Mouse (Mus musculus): ENCODE results near the gene Camk2b.

Camk2b gene

DNA sequence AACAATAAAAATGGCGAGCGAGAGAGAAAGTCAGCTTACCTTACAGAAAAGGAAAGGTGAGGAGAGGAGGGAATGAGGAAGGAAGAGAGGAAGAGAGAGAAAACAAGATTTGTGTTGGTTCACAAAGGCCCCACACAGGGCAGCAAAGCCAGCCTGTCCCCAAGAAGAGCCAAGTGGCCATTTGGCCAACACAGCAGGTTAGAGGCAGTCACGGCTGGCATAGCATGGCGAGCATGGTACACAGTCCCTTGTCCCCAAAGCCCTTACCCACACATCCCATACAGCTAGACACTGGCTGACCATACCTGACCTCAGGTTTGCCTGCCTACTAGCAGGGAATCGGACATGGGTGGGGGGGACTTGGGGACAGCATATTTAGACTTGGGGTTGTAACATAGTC, 82.5 kb downstream of the Camk2b start:
- peak; percentile 90 for DNase-seq (ENCODE audit: low read depth, low spot score)

GRCm38 (mm10) chr11:5981323-5981722, 84.8 kb downstream of the Camk2b start:
- no peak for DNase-seq (ENCODE audit: low read depth, low spot score)

DNA sequence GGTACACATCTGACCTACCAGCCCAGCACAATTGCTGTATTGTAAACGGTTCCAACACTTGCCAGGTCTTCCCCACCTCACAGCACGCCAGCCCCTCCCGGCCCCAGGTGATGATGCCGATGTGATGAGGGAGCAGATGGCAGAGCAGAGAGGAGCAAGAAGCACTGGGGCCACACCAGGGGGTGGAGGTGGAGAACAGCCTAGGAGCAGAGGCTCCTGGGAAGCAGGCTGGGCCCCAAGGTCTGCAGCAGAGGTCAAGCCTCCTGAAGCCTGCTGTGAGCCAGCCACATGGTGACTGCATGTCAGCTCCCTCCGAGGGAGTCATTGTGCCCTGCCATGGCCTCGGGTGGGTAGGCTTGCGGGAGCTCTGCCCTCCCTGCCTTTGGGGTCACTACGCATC, 85.6 kb downstream of the Camk2b start:
- no peak for DNase-seq (ENCODE audit: low read depth, low spot score)

- no peak for DNase-seq (ENCODE audit: low read depth, low spot score)
These were observed 86.1 kb downstream of the Camk2b start for GRCm38 (mm10) chr11:5980108-5980507.

- DNase-seq (ENCODE audit: low read depth, low spot score) = no peak
These were observed 87.1 kb downstream of the Camk2b start for GRCm38 (mm10) chr11:5979088-5979487.

- peak; percentile 61 for DNase-seq (ENCODE audit: low read depth, low spot score)
These were observed 90.1 kb downstream of the Camk2b start for GRCm38 (mm10) chr11:5976106-5976505.

- DNase-seq (ENCODE audit: low read depth, low spot score) = no peak
These were observed 91.1 kb downstream of the Camk2b start for GRCm38 (mm10) chr11:5975068-5975467.

- DNase-seq (ENCODE audit: low read depth, low spot score) = no peak
These were observed 92.1 kb downstream of the Camk2b start for GRCm38 (mm10) chr11:5974053-5974452.

GRCm38 (mm10) chr11:5973151-5973550, 93.0 kb downstream of the Camk2b start:
- DNase-seq (ENCODE audit: low read depth, low spot score) = no peak

- DNase-seq (ENCODE audit: low read depth, low spot score) = no peak
These were observed 95.0 kb downstream of the Camk2b start for GRCm38 (mm10) chr11:5971202-5971601.

GRCm38 (mm10) chr11:5968223-5968622, 97.9 kb downstream of the Camk2b start:
- DNase-seq (ENCODE audit: low read depth, low spot score) = no peak

- no peak for DNase-seq (ENCODE audit: low read depth, low spot score)
These were observed 99.4 kb downstream of the Camk2b start for GRCm38 (mm10) chr11:5966751-5967150.

- peak; percentile 66 for DNase-seq (ENCODE audit: low read depth, low spot score)
These were observed 100.3 kb downstream of the Camk2b start for GRCm38 (mm10) chr11:5965865-5966264.

- peak; percentile 71 for DNase-seq (ENCODE audit: low read depth, low spot score)
These were observed 106.1 kb downstream of the Camk2b start for GRCm38 (mm10) chr11:5960051-5960450.

DNA sequence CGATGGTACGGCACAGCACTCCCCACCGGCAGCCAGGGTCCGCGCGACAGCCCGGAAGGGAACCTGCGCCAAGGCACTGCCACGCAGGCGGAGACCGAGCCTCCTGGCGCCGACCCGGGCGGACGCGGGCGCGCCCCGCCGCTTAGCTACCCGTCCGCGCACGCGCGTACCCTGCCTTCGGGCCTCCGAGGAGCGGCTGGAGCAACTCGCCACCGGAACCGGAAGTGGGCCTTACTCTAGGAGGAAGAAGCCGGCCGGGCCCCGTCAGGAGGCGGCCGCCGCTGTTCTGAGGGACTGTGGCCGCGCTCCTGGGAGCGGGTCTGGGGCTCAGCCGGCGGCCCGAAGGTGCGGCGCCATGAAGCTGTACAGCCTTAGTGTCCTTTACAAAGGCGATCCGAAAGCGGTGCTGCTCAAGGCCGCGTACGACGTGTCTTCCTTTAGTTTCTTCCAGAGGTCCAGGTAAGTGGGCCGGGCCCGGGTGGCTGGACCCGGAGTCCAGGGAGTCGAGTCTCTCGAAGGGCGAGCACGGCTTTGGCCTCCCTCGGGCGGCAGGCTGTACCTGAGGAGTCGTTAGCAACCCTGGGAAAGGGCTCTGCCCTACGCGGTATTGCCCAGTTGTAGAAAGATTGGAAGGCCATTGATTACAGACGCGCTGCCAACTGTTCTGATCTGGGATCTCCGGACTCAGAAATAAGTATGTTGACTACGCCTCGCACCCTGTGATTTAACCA, 110.5 kb downstream of the Camk2b start, which contains the start of gene Ykt6:
TSS of gene Ykt6 (plus strand) at position 148 of the 731 bp plus-strand sequence.
- DNase-seq (ENCODE audit: low read depth, low spot score) = peak; percentile 99

- peak; percentile 78 for DNase-seq (ENCODE audit: low read depth, low spot score)
These were observed 111.1 kb downstream of the Camk2b start for GRCm38 (mm10) chr11:5954965-5955504.

DNA sequence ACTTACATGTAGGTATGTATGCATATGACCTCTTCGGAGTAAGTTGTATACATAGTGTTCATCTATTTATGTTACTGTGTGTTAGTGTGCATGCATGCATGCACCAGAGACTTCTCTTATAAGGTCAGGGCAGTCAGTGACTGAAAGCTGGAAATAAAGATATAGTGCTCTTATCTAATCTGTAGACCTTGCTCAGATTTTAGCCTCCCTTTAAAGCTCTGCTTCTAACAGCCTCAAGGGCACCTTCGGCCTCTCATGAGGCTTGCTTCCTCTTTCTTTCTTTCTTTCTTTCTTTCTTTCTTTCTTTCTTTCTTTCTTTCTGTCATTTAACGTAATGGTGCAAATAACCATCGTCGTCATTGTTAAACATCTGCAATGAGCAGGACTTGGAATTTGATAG, 111.7 kb downstream of the Camk2b start:
- DNase-seq (ENCODE audit: low read depth, low spot score) = no peak

- DNase-seq (ENCODE audit: low read depth, low spot score) = peak; percentile 62
These were observed 112.9 kb downstream of the Camk2b start for GRCm38 (mm10) chr11:5953130-5953765.

DNA sequence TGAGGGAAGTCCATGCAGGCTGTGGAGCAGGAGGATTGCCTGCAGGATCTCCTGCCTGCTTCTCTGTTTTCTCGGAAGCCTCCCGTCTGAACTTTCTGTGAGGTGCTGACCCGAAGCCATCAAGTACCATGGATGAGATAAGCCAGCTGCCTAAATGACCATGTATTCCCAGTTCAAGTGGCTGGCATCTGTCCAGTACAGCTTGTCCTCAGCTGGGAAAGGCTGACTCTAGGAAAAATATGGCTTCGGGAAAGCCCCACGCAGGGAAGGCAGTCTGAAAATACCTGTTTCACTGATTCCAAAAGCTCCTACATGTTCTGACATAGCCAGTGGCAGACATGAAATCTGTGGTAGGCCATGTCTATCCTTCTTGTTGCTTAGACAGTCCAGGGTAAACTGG, 113.7 kb downstream of the Camk2b start:
- DNase-seq (ENCODE audit: low read depth, low spot score) = no peak

GRCm38 (mm10) chr11:5949586-5950352, 116.4 kb downstream of the Camk2b start, which contains the start of gene Gck:
Gck (minus strand) TSS chr11:5950081.
- peak; percentile 45 for DNase-seq (ENCODE audit: low read depth, low spot score)

DNA sequence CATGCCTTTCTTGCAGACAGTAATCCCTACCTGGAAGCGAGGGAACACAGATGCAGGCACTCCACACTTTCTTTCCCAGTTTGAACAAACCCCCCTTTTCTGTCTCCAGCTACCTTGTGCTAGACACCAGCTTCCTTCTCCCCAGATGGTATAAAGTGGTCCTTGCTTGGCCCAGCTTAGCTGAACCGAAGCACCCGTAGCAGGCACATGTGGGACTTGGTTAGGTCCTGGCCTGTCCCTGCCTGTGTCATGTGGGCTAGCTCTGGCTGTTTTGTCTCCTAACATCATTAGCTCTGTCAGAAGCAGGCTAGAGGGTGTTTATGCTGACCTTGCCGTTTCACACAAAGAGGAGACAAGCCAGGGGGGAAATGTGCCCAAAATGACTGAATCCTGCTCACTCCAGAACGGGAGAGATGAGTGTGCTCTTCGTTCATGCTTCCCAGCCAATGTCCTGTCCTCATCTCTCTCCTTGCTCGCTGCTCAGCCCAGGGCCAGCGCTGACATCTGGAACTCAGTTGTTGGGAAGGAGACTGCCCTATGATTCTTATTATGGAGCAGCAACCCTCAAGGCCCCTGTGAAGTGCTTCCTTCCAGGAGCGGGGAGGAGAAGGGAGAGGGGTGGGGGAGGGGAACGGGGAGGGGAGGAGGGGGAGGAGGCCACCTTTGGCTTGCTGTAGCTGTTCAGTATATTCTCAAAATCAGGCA, 117.5 kb downstream of the Camk2b start:
- DNase-seq (ENCODE audit: low read depth, low spot score) = no peak

All from brain, adult 2 months (tissue).